Mouse (Mus musculus) embryonic facial prominence, embryonic 10.5 days (tissue): ENCODE data around the gene Gm13695. TPM values are rescaled to one million over a fixed set of nuclear protein-coding genes. Genes with fewer than 3 reads are reported as not detected.
"Not testable (repeated sequence)": the region's sequence is repeated elsewhere in the genome, so short reads cannot be mapped to it uniquely, and the experiment has no call there.

ENCODE experiments used
- DNase-seq: peaks from one replicate; pipeline ENCODE4 v3.0.0-alpha.2; 2017; ENCODE audit warnings: low spot score
- H3K27ac ChIP-seq: fragments of 300-500 bp; sonication (generic); replicated peaks from 2 replicates; pipeline ENCODE4 v1.5.1; 2016; ENCODE audit warnings: mild to moderate bottlenecking
- H3K27me3 ChIP-seq: fragments of 300-500 bp; sonication (generic); replicated peaks from 2 replicates; pipeline ENCODE4 v1.6.1; 2016; ENCODE audit warnings: low read depth, mild to moderate bottlenecking; ENCODE audit not compliant: poor library complexity, severe bottlenecking
- H3K36me3 ChIP-seq: fragments of 300-500 bp; sonication (generic); replicated peaks from 2 replicates; pipeline ENCODE4 v1.6.1; 2016; ENCODE audit warnings: mild to moderate bottlenecking, moderate library complexity
- H3K4me1 ChIP-seq: fragments of 300-500 bp; sonication (generic); 2 replicates; pipeline ENCODE4 v1.6.1; 2016
- H3K4me3 ChIP-seq: fragments of 300-500 bp; sonication (generic); 2 replicates; pipeline ENCODE4 v1.5.1; 2016; ENCODE audit warnings: mild to moderate bottlenecking, moderate library complexity
- H3K9me3 ChIP-seq: fragments of 300-500 bp; sonication (generic); 2 replicates; pipeline ENCODE4 v1.6.1; 2016; ENCODE audit warnings: mild to moderate bottlenecking
- WGBS: fragments of 180-500 bp; shearing (Covaris S2); methylation state at CpG from one replicate; pipeline ENCODE4 v1.1.7; 2016; 5-methylcytosine and 5-hydroxymethylcytosine counted together
- polyA plus RNA-seq: library from polyadenylated mRNA; unstranded; fragments of >200 nt; fragmentation: Nextera tagmentation; extraction: Ambion mirVana; gene quantifications from 2 replicates; pipeline ENCODE4 v1.2.1, GENCODE M21; 2016

The Gm13695 gene
- polyA plus RNA-seq = not detected in 2 replicates

DNA sequence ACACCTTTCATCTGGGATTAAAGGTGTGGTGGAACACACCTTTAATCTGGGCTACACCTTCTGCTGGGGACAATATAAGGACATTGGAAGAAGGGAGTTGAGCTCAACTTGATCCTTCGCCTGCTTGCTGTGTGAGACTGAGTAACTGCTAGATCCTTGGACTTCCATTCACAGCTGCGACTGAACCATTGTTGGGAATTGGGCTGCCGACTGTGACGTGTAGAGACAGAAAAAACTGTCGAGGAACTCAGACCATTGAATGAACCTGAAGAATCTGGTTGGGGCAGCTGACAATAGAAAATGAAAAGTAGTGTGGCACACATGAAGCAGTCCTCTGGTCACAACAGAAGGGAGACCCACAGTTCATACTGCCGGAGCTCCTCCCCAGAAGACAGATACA is at the start of gene Gm13695:
Gene Gm13695, plus strand, starts transcription at position 301 of the 400 bp plus-strand sequence.
- H3K36me3 ChIP-seq, H3K9me3 ChIP-seq, H3K27me3 ChIP-seq, DNase-seq, H3K27ac ChIP-seq, H3K4me3 ChIP-seq, H3K4me1 ChIP-seq: not testable (repeated sequence)
- WGBS = no CpG with 5 or more reads among the region's 6 CpGs

DNA sequence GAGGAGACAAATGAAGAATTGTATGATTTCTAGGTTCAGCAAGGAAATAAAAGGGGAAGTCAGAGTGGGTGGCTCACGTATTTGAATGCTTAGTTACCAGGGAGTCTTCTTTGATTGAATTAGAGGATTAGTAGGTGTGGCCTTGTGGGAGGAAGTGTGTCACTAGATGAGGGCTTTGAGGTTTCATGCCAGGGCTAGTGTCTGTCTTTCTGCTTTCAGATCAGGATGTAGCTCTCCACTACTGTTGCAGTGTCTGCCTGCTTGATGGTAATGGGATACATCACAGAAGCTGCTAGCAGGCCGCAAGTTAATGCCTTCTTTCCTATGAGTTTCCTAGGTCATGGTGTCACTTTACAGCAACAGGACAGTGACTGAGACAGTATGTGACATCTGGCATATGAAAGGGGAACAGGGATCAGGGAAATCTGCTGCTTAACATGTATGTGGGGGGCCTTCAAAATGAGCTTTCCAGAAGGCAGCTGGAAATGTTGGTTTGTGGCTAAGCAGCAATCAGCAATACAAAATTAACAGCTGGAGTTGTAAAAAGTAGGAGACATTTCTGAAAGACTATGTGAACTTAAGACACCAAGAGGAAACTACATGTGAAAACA is 37.5 kb upstream of the Gm13695 start:
- Histone ChIP-seq H3K9me3 (no peaks in the 10 kb centered on the region), H3K4me1 (peaks cover 6% of the 10 kb centered on the region; the same call in 1 of the 2 replicates), H3K36me3 (no peaks in the 10 kb centered on the region), H3K27me3 (no peaks in the 10 kb centered on the region), H3K4me3 (no peak overlapping the region), H3K27ac (no peak overlapping the region)
- DNase-seq = no peak
- 37% methylated on average over 2 of the region's 2 CpGs for WGBS

DNA sequence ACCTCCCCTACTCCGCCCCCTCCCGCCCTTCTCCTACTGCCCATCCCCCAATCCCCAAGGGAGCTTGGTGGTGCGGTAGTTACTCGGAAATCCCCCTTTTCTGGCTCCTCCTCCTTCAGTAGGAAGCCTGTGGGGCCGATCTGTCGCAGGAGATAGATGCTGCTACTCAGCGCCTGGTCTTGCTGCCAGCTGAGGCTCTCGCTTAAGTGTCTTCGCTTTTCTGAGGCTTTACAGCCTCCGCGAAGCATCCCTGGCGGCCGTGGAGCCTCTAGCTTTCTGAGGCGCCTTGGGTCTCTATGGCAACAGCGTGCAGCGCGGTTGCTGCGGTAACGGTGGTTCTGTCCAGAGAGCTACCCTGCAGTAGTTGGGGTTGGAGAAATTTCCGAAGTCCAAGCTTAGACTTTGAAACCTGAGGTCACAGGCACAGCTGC is 26.2 kb upstream of the Gm13695 start, which contains the start of gene Zswim2:
Gene Zswim2, minus strand, starts transcription at position 298 of the 431 bp plus-strand sequence.
- Histone ChIP-seq H3K27ac (no peak within 1 kb of the TSS), H3K4me3 (peak within 1 kb of the TSS; percentile 49), H3K27me3 (no peaks in the 10 kb centered on the region), H3K9me3 (no peaks in the 10 kb centered on the region), H3K36me3 (no peaks in the 10 kb centered on the region), H3K4me1 (peaks cover 7% of the 10 kb centered on the region)
- 1% methylated on average over 20 of the region's 20 CpGs for WGBS
- peak; percentile 80 for DNase-seq

DNA sequence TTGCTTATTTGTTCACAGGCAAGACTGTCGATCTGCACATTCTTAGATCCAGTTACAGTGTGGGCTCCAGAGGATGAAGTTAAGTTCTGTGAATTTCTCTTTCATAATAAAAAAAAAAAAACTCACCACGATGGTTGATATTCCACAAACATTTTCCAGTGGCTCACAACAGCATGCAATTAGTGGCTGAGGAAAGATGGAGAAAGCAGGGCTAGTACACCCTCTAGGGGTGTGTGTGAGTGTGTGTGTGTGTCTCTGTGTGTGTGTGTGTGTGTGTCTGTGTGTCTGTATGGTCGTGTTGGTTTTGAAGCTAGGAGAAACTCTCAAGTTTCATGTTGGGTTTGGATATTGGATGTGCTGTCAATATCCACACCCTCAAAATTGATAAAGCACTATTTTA is 25.7 kb upstream of the Gm13695 start:
- no peaks in the 10 kb centered on the region for H3K9me3 ChIP-seq
- peaks cover 7% of the 10 kb centered on the region for H3K4me1 ChIP-seq
- no peaks in the 10 kb centered on the region for H3K27me3 ChIP-seq
- no peak overlapping the region for H3K27ac ChIP-seq
- no peaks in the 10 kb centered on the region for H3K36me3 ChIP-seq
- 50% methylated on average over 3 of the region's 3 CpGs for WGBS
- peak overlapping the region; percentile 49 for H3K4me3 ChIP-seq
- DNase-seq = no peak

DNA sequence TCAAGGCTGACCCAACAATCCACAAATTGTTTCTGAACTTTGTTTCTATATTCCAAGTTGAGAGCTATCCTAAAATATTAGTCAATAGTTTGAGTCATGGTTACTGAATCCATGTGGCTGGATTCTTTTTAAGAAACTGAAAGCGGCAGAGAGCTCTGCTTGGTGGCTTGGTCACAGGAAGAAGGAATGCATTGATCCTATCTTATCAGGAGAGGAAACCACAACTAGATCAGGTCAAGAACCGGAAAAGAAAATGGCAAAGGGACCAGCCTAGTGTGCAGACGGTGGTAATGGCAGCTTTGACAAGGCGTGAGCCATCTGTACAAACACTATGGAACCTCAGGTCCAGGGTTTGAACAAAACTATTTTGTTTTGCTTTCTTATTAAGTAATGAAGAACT is 25.3 kb upstream of the Gm13695 start:
- Histone ChIP-seq H3K27ac (no peak overlapping the region), H3K27me3 (no peaks in the 10 kb centered on the region), H3K36me3 (no peaks in the 10 kb centered on the region), H3K4me1 (peaks cover 7% of the 10 kb centered on the region), H3K9me3 (no peaks in the 10 kb centered on the region), H3K4me3 (no peak overlapping the region)
- 69% methylated on average over 4 of the region's 4 CpGs for WGBS
- DNase-seq = no peak

DNA sequence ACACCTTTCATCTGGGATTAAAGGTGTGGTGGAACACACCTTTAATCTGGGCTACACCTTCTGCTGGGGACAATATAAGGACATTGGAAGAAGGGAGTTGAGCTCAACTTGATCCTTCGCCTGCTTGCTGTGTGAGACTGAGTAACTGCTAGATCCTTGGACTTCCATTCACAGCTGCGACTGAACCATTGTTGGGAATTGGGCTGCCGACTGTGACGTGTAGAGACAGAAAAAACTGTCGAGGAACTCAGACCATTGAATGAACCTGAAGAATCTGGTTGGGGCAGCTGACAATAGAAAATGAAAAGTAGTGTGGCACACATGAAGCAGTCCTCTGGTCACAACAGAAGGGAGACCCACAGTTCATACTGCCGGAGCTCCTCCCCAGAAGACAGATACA is 11.7 kb upstream of the Gm13695 start, which contains the start of gene Gm13698:
Gene Gm13698, plus strand, starts transcription at position 301 of the 400 bp plus-strand sequence.
- H3K9me3 ChIP-seq, H3K36me3 ChIP-seq, H3K27me3 ChIP-seq, H3K4me3 ChIP-seq, H3K4me1 ChIP-seq, DNase-seq, H3K27ac ChIP-seq: not testable (repeated sequence)
- no CpG with 5 or more reads among the region's 6 CpGs for WGBS

DNA sequence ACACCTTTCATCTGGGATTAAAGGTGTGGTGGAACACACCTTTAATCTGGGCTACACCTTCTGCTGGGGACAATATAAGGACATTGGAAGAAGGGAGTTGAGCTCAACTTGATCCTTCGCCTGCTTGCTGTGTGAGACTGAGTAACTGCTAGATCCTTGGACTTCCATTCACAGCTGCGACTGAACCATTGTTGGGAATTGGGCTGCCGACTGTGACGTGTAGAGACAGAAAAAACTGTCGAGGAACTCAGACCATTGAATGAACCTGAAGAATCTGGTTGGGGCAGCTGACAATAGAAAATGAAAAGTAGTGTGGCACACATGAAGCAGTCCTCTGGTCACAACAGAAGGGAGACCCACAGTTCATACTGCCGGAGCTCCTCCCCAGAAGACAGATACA is 5.9 kb upstream of the Gm13695 start, which contains the start of gene Gm13693:
Gene Gm13693, plus strand, starts transcription at position 301 of the 400 bp plus-strand sequence.
- no CpG with 5 or more reads among the region's 6 CpGs for WGBS
- H3K4me1 ChIP-seq, DNase-seq, H3K36me3 ChIP-seq, H3K4me3 ChIP-seq, H3K27ac ChIP-seq, H3K9me3 ChIP-seq, H3K27me3 ChIP-seq: not testable (repeated sequence)

DNA sequence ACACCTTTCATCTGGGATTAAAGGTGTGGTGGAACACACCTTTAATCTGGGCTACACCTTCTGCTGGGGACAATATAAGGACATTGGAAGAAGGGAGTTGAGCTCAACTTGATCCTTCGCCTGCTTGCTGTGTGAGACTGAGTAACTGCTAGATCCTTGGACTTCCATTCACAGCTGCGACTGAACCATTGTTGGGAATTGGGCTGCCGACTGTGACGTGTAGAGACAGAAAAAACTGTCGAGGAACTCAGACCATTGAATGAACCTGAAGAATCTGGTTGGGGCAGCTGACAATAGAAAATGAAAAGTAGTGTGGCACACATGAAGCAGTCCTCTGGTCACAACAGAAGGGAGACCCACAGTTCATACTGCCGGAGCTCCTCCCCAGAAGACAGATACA is 5.7 kb downstream of the Gm13695 start, which contains the start of gene Gm13696:
Gene Gm13696, plus strand, starts transcription at position 301 of the 400 bp plus-strand sequence.
- H3K4me1 ChIP-seq, H3K36me3 ChIP-seq, H3K27me3 ChIP-seq, H3K4me3 ChIP-seq, H3K27ac ChIP-seq, DNase-seq, H3K9me3 ChIP-seq: not testable (repeated sequence)
- WGBS = no CpG with 5 or more reads among the region's 6 CpGs

DNA sequence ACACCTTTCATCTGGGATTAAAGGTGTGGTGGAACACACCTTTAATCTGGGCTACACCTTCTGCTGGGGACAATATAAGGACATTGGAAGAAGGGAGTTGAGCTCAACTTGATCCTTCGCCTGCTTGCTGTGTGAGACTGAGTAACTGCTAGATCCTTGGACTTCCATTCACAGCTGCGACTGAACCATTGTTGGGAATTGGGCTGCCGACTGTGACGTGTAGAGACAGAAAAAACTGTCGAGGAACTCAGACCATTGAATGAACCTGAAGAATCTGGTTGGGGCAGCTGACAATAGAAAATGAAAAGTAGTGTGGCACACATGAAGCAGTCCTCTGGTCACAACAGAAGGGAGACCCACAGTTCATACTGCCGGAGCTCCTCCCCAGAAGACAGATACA is 11.5 kb downstream of the Gm13695 start, which contains the start of gene Gm13694:
Gene Gm13694, plus strand, starts transcription at position 301 of the 400 bp plus-strand sequence.
- H3K27me3 ChIP-seq = not testable (repeated sequence)
- WGBS = no CpG with 5 or more reads among the region's 6 CpGs

DNA sequence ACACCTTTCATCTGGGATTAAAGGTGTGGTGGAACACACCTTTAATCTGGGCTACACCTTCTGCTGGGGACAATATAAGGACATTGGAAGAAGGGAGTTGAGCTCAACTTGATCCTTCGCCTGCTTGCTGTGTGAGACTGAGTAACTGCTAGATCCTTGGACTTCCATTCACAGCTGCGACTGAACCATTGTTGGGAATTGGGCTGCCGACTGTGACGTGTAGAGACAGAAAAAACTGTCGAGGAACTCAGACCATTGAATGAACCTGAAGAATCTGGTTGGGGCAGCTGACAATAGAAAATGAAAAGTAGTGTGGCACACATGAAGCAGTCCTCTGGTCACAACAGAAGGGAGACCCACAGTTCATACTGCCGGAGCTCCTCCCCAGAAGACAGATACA is 17.3 kb downstream of the Gm13695 start, which contains the start of gene Gm13697:
Gene Gm13697, plus strand, starts transcription at position 301 of the 400 bp plus-strand sequence.
- not testable (repeated sequence) for DNase-seq, H3K36me3 ChIP-seq, H3K9me3 ChIP-seq, H3K4me3 ChIP-seq, H3K27ac ChIP-seq, H3K27me3 ChIP-seq, H3K4me1 ChIP-seq
- no CpG with 5 or more reads among the region's 6 CpGs for WGBS

More for the DNA sequence above, 11.5 kb downstream of the Gm13695 start, which contains the start of gene Gm13694:
- H3K36me3 ChIP-seq, H3K27ac ChIP-seq, DNase-seq, H3K9me3 ChIP-seq, H3K4me3 ChIP-seq, H3K4me1 ChIP-seq: not testable (repeated sequence)

DNA sequence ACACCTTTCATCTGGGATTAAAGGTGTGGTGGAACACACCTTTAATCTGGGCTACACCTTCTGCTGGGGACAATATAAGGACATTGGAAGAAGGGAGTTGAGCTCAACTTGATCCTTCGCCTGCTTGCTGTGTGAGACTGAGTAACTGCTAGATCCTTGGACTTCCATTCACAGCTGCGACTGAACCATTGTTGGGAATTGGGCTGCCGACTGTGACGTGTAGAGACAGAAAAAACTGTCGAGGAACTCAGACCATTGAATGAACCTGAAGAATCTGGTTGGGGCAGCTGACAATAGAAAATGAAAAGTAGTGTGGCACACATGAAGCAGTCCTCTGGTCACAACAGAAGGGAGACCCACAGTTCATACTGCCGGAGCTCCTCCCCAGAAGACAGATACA is 23.1 kb downstream of the Gm13695 start, which contains the start of gene Gm13691:
Gene Gm13691, plus strand, starts transcription at position 301 of the 400 bp plus-strand sequence.
- H3K36me3 ChIP-seq, H3K27me3 ChIP-seq, H3K4me1 ChIP-seq, H3K27ac ChIP-seq, H3K9me3 ChIP-seq, H3K4me3 ChIP-seq, DNase-seq: not testable (repeated sequence)
- WGBS = no CpG with 5 or more reads among the region's 6 CpGs

DNA sequence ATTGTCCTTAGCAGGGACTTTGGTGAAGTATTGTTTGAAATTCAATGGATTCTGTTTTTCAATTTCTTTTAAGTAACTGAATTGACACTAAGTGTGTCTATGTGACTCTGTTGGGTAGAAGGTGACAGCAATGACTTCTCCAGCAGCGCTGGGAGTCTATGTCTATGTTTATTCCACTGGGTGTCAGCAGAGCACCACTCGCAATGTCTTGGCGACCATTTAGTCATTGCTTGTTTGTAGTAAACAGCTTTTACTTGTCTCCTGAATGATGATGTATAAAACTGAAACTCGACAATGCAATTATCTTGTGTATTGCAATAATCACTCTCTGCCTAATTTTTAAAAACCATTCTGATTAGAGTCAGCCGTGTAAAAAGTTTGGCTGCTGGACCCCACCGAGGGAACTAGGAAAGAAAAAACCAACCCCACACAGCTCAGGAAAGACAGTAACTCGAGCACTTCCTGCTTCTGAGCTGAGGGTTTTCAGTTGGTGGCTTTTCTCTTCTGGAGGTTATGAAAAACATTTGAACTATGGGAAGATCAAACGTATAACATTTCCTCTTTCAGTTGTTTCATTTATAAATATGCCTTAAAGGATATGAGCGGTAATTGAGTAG is 26.6 kb downstream of the Gm13695 start:
- not testable (repeated sequence) for H3K36me3 ChIP-seq, H3K27me3 ChIP-seq, H3K4me3 ChIP-seq, H3K4me1 ChIP-seq, H3K9me3 ChIP-seq, H3K27ac ChIP-seq, DNase-seq
- 42% methylated on average over 8 of the region's 9 CpGs for WGBS

DNA sequence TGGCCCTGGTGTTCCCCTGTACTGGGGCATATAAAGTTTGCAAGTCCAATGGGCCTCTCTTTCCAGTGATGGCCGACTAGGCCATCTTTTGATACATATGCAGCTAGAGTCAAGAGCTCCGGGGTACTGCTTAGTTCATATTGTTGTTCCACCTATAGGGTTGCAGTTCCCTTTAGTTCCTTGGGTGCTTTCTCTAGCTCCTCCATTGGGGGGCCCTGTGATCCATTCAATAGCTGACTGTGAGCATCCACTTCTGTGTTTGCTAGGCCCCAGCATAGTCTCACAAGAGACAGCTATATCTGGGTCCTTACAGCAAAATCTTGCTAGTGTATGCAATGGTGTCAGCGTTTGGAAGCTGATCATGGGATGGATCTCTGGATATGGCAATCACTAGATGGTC is 27.4 kb downstream of the Gm13695 start:
- 90% methylated on average over 2 of the region's 3 CpGs for WGBS
- not testable (repeated sequence) for H3K27me3 ChIP-seq, H3K27ac ChIP-seq, H3K4me3 ChIP-seq, H3K9me3 ChIP-seq, H3K4me1 ChIP-seq, DNase-seq, H3K36me3 ChIP-seq
